Mouse (Mus musculus) testis, adult 10 weeks (tissue): ENCODE results near the gene Clps. TPM values are rescaled to one million over a fixed set of nuclear protein-coding genes. Genes with fewer than 3 reads are reported as not detected.

Source experiments
- polyA plus RNA-seq: library from polyadenylated mRNA; stranded (reverse); fragments of 350-450 nt; fragmentation: Illumina TruSeq; extraction: RNeasy Lipid Tissue Mini Kit (QIAGEN cat#74804); gene quantifications from one replicate; pipeline ENCODE4 v1.2.3, GENCODE M21; 2014; ENCODE audit warnings: low read depth, low replicate concordance

Clps gene
- polyA plus RNA-seq, result not detected

GRCm38 (mm10) chr17:28560598-28560997, at the start of gene Clps:
Gene Clps, minus strand, starts transcription at chr17:28560766.

GRCm38 (mm10) chr17:28575244-28576125, 14.9 kb upstream of the Clps start, which contains the start of gene Lhfpl5:
Gene Lhfpl5, plus strand, starts transcription at chr17:28575641.

GRCm38 (mm10) chr17:28549111-28549510, 11.5 kb downstream of the Clps start, which contains the start of gene Clpsl2:
Gene Clpsl2, plus strand, starts transcription at chr17:28549411.

GRCm38 (mm10) chr17:28530506-28530905, 30.1 kb downstream of the Clps start, which contains the start of gene Armc12:
Gene Armc12, plus strand, starts transcription at chr17:28530806.

GRCm38 (mm10) chr17:28517441-28517955, 43.1 kb downstream of the Clps start, which contains the start of gene Fkbp5:
Gene Fkbp5, minus strand, starts transcription at chr17:28517527.

Other genes with a start within 250 kb of the Clps start
- not detected for gene Fance, start 247.2 kb downstream of the Clps start, polyA plus RNA-seq
- gene Rpl10a, start 232.3 kb downstream of the Clps start, polyA plus RNA-seq, result 54.1 TPM
- 0.08 TPM for gene Tead3, start 209.9 kb downstream of the Clps start, polyA plus RNA-seq
- not detected for gene Tulp1, start 195.5 kb downstream of the Clps start, polyA plus RNA-seq
- gene Fkbp5, start 43.2 kb downstream of the Clps start, polyA plus RNA-seq, result 38.6 TPM
- 79.2 TPM for gene Armc12, start 30.0 kb downstream of the Clps start, polyA plus RNA-seq
- not detected for gene Clpsl2, start 11.4 kb downstream of the Clps start, polyA plus RNA-seq
- gene Lhfpl5, start 14.9 kb upstream of the Clps start, polyA plus RNA-seq, result not detected
- gene Srpk1, start 61.9 kb upstream of the Clps start, polyA plus RNA-seq, result 1,031 TPM
- 109 TPM for gene Slc26a8, start 129.5 kb upstream of the Clps start, polyA plus RNA-seq
- gene Mapk14, start 130.6 kb upstream of the Clps start, polyA plus RNA-seq, result 10.1 TPM
- 0.56 TPM for gene AC170998.1, start 165.3 kb upstream of the Clps start, polyA plus RNA-seq
- 0.28 TPM for gene Mapk13, start 208.5 kb upstream of the Clps start, polyA plus RNA-seq
- gene Brpf3, start 240.3 kb upstream of the Clps start, polyA plus RNA-seq, result 37.9 TPM